Mouse (Mus musculus): ENCODE measurements at regions not wholly inside any gene's neighbourhood (a gene's known extent, or its start where the extent isn't known, plus 50 kb on each side); places are given as distances from the start of the nearest gene placed in this dataset.
A peak's percentile ranks its signal among the peaks of the same experiment; 100 is the strongest.

DNA sequence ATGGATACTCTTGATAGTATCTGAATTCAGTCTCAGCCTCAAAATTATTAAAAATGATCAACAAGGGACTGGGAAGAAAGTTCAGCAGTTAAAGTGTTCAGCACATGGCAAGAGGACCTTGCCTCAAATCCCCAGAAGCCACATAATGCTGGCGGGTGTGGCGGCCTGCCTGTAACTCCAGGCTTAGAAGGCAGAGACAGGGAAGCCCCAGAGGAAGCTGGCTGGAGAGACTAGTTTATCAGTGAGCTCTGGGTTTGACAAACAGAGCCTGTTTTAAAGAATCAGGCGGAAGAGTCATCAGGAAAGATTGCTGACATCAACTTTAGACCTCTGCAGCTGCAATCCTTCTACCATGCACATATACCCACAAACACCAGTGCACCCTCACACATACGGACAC, 52.1 kb upstream of the Fyn start:
- intact Hi-C loops (cut with DNase I), result no loop called here
- no peak for DNase-seq

DNA sequence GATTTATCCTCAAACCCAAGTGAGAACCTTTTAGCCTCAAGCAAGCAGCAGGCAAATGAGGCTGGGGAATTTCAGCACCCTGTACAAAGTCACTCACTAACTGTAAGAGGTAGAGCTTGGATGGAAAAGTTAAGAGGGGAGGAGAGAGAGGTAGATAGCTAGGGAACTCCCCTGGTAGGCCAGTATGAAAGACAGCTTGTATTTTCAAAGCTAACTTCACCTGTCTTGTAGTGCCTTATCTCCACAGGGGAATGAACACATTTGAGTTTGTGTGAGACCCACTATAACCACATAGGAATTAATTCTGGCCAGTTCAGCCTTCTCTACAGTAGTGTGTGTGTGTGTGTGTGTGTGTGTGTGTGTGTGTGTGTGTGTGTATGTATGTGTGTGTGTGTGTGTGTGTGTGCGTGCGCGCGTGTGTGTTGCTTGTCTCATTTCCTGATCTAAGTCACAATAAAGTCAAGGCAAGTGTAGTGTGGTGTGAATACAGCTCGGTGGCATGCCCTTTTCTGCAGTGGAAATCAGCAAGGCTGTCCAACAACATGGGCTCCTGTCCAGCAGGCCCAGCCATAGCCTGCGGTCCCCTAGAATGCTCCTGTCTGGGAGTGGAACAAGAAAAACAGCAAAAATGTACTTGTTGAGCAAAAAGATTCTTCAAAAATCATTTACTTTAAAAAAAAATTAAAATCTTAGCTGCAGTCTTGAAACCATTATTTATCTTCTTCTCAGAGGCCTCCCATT, 53.1 kb upstream of the Fyn start:
- peak; percentile 35 for DNase-seq
- intact Hi-C loops (cut with DNase I), result no loop called here

DNA sequence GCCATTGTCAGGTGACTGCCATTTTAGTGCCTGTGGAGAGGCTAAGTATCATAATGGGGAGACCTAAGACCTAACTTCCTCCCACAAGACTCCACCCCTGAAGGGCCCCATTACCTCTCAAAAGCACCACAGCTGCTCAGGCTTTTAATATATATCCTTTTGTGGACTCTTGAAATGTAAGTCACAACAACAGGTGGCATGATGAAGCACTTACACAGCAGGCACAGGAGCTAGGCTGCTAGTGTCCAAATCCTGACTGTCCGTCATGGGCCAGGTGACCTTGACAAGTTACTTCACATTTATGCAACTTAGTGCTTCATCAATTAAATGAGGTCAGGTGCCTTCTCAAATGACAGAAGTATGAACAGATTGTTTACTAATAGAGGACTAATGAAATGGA, 57.2 kb upstream of the Fyn start:
- intact Hi-C loops (cut with DNase I), result no loop called here
- no peak for DNase-seq

- DNase-seq, result no peak
- intact Hi-C loops (cut with DNase I), result no loop called here
These were observed 60.1 kb upstream of the Fyn start for GRCm38 (mm10) chr10:39308535-39308934.

DNA sequence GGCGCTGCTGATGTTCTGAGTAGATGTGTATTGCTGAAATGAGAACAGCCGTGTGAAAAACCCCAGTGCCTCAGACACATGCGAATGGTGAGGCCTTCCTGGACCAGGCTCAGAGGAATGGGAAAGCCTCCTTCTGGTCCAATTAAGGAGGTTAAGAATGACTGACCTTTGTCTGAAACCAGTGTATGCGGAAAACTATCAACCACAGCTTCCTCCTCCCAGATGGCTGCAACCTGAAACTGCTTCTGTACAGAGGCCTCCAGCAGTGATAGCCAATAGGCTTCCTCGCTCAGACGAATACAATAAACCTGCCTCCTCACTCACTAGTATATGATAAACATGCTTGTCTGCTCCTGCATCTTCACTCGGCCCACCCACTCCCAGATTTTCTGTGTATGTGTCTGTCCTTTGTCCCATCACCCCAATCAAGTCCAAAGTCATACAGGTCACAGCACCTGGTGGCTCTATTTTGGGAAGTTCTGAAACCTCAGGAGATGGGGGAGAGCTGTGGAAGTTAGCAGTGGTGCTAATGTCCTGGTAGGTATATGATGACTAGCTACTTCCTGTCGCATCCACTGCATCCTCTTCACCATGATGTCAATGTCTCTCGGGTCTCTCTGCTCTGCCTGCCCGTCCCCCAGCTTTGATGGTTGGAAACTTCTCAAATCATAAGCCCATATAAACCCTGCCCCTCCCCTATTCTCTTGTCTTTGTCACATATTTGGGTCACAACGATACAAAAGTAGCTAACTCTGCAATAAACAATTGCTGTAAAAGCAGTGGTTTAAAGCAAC, 75.8 kb upstream of the Fyn start:
- intact Hi-C loops (cut with DNase I), result no loop called here
- no peak for DNase-seq

DNA sequence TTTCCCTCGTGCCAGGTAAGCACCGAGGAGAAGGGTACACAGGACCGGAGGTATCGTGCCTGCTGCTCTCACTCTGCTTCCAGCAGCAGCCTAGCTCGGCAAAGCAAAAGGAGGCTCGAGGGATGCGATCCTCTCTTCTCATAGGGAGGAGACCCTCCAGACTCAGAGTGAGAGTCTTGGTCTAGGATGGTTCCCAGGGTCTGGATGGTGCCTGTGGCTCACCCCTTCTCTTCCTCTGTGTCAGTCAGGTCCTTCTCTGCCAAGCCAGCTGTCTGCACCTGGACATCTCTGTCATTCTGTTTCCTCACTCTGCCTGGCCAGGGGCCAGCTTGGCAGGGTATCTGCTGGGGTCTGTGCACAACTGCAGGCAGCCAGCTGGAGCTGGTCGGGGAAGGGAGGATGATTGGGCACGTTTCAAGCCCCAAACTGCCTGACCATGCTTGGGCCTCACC, 76.9 kb upstream of the Fyn start:
- peak; percentile 87 for DNase-seq
- intact Hi-C loops (cut with DNase I), result no loop called here

GRCm38 (mm10) chr10:39291134-39291746, 77.4 kb upstream of the Fyn start:
- intact Hi-C loops (cut with DNase I), result no loop called here
- peak; percentile 88 for DNase-seq

GRCm38 (mm10) chr10:39290245-39290644, 78.4 kb upstream of the Fyn start:
- DNase-seq, result no peak
- intact Hi-C loops (cut with DNase I), result no loop called here

- intact Hi-C loops (cut with DNase I), result no loop called here
- DNase-seq, result no peak
These were observed 88.2 kb upstream of the Fyn start for GRCm38 (mm10) chr10:39280366-39281000.

- intact Hi-C loops (cut with DNase I), result no loop called here
- no peak for DNase-seq
These were observed 94.5 kb upstream of the Fyn start for GRCm38 (mm10) chr10:39274202-39274601.

DNA sequence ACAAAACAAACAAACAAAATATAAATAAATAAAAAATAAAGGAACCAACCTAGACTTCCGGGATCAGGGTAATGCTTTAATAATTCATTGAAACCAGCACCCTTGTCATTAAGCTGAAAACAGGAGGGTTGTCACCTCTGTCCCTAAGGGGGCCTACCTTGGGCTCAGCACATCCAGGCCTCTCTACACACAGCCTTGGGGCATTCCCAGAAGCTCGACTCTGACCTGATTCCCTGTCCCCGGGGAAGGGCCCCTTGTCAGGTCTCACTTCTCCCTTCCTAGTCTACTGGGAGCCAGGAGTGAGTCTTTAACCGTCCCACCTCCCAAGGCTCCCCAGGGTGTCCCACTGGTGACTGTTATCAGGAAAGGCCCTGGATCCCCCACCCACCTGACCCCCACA, 95.2 kb upstream of the Fyn start:
- no peak for DNase-seq
- intact Hi-C loops (cut with DNase I), result no loop called here

DNA sequence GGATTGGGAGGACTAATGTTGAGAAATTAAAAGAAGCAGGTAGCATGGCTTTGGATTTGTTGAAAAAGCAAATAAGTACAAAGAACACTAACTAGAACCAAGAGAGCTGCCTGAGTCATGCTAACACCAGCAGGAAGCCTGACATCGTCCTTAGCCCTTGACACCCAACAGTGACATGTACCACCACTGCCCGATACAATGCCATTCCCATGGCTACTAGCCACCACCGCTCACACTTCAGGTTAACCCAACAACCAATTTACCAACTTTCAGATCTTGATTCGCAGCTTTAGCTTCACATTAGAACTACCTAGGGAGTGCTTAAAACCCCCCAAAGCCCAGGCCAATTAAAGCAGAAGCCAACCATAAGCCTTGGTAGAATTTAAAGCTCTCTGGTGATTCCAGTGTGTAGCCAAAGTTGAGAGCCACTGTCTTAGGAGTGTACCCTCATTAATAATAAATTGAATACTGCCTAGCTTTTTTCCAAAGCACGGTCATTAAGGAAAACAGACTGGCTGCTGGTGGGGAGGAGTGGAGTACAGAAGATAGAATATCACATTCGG, 96.2 kb upstream of the Fyn start:
- DNase-seq, result no peak
- intact Hi-C loops (cut with DNase I), result no loop called here

GRCm38 (mm10) chr10:39270406-39270805, 98.2 kb upstream of the Fyn start:
- intact Hi-C loops (cut with DNase I), result no loop called here
- DNase-seq, result no peak

GRCm38 (mm10) chr10:39267236-39267635, 101.4 kb upstream of the Fyn start:
- DNase-seq, result no peak
- intact Hi-C loops (cut with DNase I), result no loop called here

- intact Hi-C loops (cut with DNase I), result no loop called here
- DNase-seq, result peak; percentile 82
These were observed 102.2 kb upstream of the Fyn start for GRCm38 (mm10) chr10:39266482-39266881.

GRCm38 (mm10) chr10:39262466-39262865, 98.9 kb upstream of the Ccn6 start:
- intact Hi-C loops (cut with DNase I), result no loop called here
- no peak for DNase-seq

DNA sequence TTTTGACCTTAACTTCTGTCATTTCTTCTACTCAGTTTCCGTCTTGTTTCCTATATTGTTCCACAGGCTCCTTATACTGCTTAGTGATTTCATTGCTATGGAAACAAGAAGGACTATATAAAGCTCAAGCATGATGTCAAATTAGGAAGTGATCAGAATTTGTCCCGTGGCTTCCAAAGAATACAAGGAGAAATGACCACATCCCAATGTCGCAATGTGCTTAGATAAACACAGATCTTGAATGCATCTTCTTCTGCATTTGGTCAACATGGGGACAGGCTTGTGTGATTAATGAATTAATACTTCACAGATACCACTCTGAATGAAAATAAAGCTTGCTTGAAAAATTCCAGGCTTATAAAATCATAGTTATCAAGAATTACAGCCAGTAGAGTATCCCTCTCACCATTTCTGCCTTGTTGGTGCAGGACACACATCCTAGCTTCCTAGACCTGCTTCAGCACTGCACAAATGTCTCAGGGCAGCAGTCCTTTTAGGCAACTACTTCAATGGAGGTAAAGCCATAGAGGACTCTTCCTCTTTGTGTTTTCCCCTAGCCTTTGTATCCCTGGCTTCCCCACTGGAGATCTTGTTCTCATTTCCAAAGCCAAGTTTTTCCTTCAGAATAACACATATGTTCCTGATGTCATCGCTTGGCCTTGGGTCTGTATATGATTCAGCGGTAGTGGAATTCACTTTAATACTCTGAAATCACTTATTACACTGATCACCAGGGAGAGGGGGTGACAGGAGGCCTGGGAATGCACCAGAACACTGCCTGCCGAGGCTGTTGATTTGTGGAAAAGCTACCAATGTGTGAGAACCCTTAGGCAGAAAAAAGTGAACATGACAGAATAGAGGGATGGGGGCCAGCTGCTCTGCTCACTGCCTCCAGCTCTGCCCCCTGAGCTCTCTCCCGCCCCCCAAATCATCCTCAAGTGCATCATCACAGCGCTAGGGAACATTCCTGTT, 97.9 kb upstream of the Ccn6 start:
- no peak for DNase-seq
- intact Hi-C loops (cut with DNase I), result no loop called here

DNA sequence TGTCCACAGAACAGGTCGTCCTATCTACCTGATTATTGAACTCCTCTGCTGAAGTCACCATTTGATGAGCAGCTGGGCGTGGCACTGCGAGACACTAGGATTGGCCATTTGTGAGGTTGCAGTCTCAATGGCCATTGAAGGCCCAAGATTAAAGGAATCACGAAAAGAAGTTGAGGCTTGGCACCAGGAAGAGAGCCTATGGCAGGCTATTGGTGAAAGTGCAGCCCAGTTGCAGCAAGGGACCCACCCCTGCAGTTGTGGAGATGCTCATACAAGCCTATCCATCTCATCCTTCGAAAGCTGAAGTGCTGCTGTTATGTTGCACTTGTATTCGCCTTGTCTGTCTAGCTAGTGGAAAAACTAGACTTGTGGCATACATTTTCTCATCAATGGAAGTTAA, 96.5 kb upstream of the Ccn6 start:
- intact Hi-C loops (cut with DNase I), result no loop called here
- DNase-seq, result no peak

GRCm38 (mm10) chr10:39257371-39258154, 94.0 kb upstream of the Ccn6 start:
- intact Hi-C loops (cut with DNase I), result no loop called here
- no peak for DNase-seq

Data from left cerebral cortex, postnatal 4 days (tissue).